Mouse (Mus musculus) liver, adult 2 months (tissue): ENCODE measurements around the gene Scgb1b30. TPM values are rescaled to one million over a fixed set of nuclear protein-coding genes. Genes with fewer than 3 reads are reported as not detected.

Source experiments
- DNase-seq: peaks from one replicate; pipeline ENCODE4 v3.0.0-alpha.2; 2011; ENCODE audit warnings: low read depth, low spot score; ENCODE audit errors: extremely low read depth
- H3K27ac ChIP-seq: fragments of 200-500 bp; replicated peaks from 2 replicates; pipeline ENCODE4 v1.5.1; 2012; ENCODE audit warnings: low read depth, mild to moderate bottlenecking, control low read depth, inconsistent platforms, low read length; ENCODE audit not compliant: insufficient read depth
- H3K27me3 ChIP-seq: fragments of 200-500 bp; 2 replicates; pipeline ENCODE4 v1.6.1; 2012; ENCODE audit warnings: mild to moderate bottlenecking, moderate library complexity, low read length, inconsistent platforms; ENCODE audit not compliant: control insufficient read depth, insufficient read depth
- H3K36me3 ChIP-seq: fragments of 200-500 bp; 2 replicates; pipeline ENCODE4 v1.6.1; 2012; ENCODE audit warnings: low read length, inconsistent platforms; ENCODE audit not compliant: control insufficient read depth, insufficient read depth
- H3K4me1 ChIP-seq: fragments of 200-500 bp; 2 replicates; pipeline ENCODE4 v1.6.1; 2011; ENCODE audit warnings: low read length; ENCODE audit not compliant: control insufficient read depth, insufficient read depth
- H3K4me3 ChIP-seq: fragments of 200-500 bp; 2 replicates; pipeline ENCODE4 v1.5.1; 2011; ENCODE audit warnings: low read depth, mild to moderate bottlenecking, control low read depth, low read length, moderate library complexity; ENCODE audit not compliant: insufficient read depth
- H3K79me2 ChIP-seq: fragments of 200-500 bp; 2 replicates; pipeline ENCODE4 v1.6.1; 2012; ENCODE audit warnings: inconsistent platforms, mild to moderate bottlenecking, low read length, moderate library complexity; ENCODE audit not compliant: control insufficient read depth, insufficient read depth
- H3K9ac ChIP-seq: fragments of 200-500 bp; 2 replicates; pipeline ENCODE4 v1.6.1; 2012; ENCODE audit warnings: low read depth, mild to moderate bottlenecking, control low read depth, inconsistent platforms, low read length
- CTCF ChIP-seq: fragments of 200-500 bp; IDR thresholded peaks from 2 replicates; pipeline ENCODE4 v1.5.1; 2011; ENCODE audit warnings: low read depth, low read length, control low read depth
- POLR2A ChIP-seq: fragments of 200-500 bp; IDR thresholded peaks from 2 replicates; pipeline ENCODE4 v1.6.1; 2011; ENCODE audit warnings: low read length, control low read depth; ENCODE audit not compliant: insufficient read depth; ENCODE audit errors: extremely low read depth
- WGBS: fragments of 180-500 bp; shearing (Covaris S2); methylation state at CpG from one replicate; pipeline ENCODE4 v1.1.7; 2018; 5-methylcytosine and 5-hydroxymethylcytosine counted together
- polyA plus RNA-seq: library from polyadenylated mRNA; depleted of rRNA; stranded (reverse); fragments of >200 nt; gene quantifications from 2 replicates; pipeline ENCODE4 v1.2.3, GENCODE M21; 2012
- total RNA-seq: library from RNA; depleted of rRNA; stranded (reverse); fragments of >200 nt; gene quantifications from 2 replicates; pipeline ENCODE4 v1.2.3, GENCODE M21; 2014

Gene Scgb1b30
- total and polyA plus RNA-seq, 2 experiments = not detected

- Histone ChIP-seq H3K27ac (no peak overlapping the region), H3K27me3 (peaks cover 9% of the 10 kb centered on the region), H3K4me3 (peak overlapping the region; percentile 74), H3K79me2 (no peaks in the 10 kb centered on the region; the same call in 1 of the 2 replicates), H3K9ac (peak overlapping the region; percentile 81), H3K4me1 (no peaks in the 10 kb centered on the region; the same call in 1 of the 2 replicates), H3K36me3 (no peaks in the 10 kb centered on the region)
- WGBS = 4% methylated on average over 115 of the region's 116 CpGs
- DNase-seq = no peak
- TF ChIP-seq POLR2A (no peak), CTCF (no peak)
Measured at GRCm38 (mm10) chr7:34132355-34133079, 37.3 kb downstream of the Scgb1b30 start.

GRCm38 (mm10) chr7:34133117-34133762 lies 38.0 kb downstream of the Scgb1b30 start, which contains the start of gene Wtip:
Wtip (minus strand) TSS chr7:34133268.
- no peak for TF ChIP-seq CTCF
- no peak for TF ChIP-seq POLR2A
- Histone ChIP-seq H3K9ac (peak within 1 kb of the TSS; percentile 81), H3K27ac (no peak within 1 kb of the TSS), H3K27me3 (peaks cover 9% of the 10 kb centered on the region), H3K79me2 (no peaks in the 10 kb centered on the region; the same call in 1 of the 2 replicates), H3K4me3 (peak within 1 kb of the TSS; percentile 74), H3K4me1 (no peaks in the 10 kb centered on the region; the same call in 1 of the 2 replicates), H3K36me3 (no peaks in the 10 kb centered on the region)
- DNase-seq = no peak
- WGBS = 4% methylated on average over 53 of the region's 65 CpGs

- Histone ChIP-seq H3K36me3 (no peaks in the 10 kb centered on the region), H3K4me3 (no peak overlapping the region), H3K79me2 (no peaks in the 10 kb centered on the region; the same call in 1 of the 2 replicates), H3K9ac (no peak overlapping the region), H3K4me1 (no peaks in the 10 kb centered on the region; the same call in 1 of the 2 replicates), H3K27me3 (peaks cover 9% of the 10 kb centered on the region), H3K27ac (no peak overlapping the region)
- 97% methylated on average over 2 of the region's 2 CpGs for WGBS
- TF ChIP-seq POLR2A = no peak
- TF ChIP-seq CTCF = no peak
- DNase-seq = no peak
Measured at GRCm38 (mm10) chr7:34134336-34134735, 39.1 kb downstream of the Scgb1b30 start.

- H3K4me3 ChIP-seq = no peak overlapping the region
- H3K79me2 ChIP-seq = no peaks in the 10 kb centered on the region
- H3K27ac ChIP-seq = no peak overlapping the region
- no peak overlapping the region for H3K9ac ChIP-seq
- no peaks in the 10 kb centered on the region for H3K27me3 ChIP-seq
- H3K36me3 ChIP-seq = peaks cover 36% of the 10 kb centered on the region
- no peaks in the 10 kb centered on the region for H3K4me1 ChIP-seq
- no peak for DNase-seq
- 87% methylated on average over 6 of the region's 6 CpGs for WGBS
- TF ChIP-seq CTCF (no peak), POLR2A (no peak)
Measured at GRCm38 (mm10) chr7:34139493-34139892, 44.3 kb downstream of the Scgb1b30 start.

- no peak overlapping the region for H3K4me3 ChIP-seq
- no peaks in the 10 kb centered on the region for H3K27me3 ChIP-seq
- peaks cover 44% of the 10 kb centered on the region for H3K36me3 ChIP-seq
- TF ChIP-seq CTCF (no peak), POLR2A (no peak)
- WGBS = 97% methylated on average over 13 of the region's 13 CpGs
- DNase-seq = no peak
- H3K79me2 ChIP-seq = no peaks in the 10 kb centered on the region
- no peak overlapping the region for H3K9ac ChIP-seq
- no peak overlapping the region for H3K27ac ChIP-seq
- no peaks in the 10 kb centered on the region for H3K4me1 ChIP-seq
Measured at GRCm38 (mm10) chr7:34141123-34141522, 45.9 kb downstream of the Scgb1b30 start.
